Mouse (Mus musculus) lung, embryonic 16.5 days (tissue): ENCODE measurements around the gene Cenpb. TPM values are rescaled to one million over a fixed set of nuclear protein-coding genes. Genes with fewer than 3 reads are reported as not detected.

ENCODE experiments used
- ATAC-seq: fragments of 200-750 bp; cut with Nextera tagmentation; 2 replicates; pipeline ENCODE4 v1.8.0; 2017; ENCODE audit warnings: low read depth, mild to moderate bottlenecking, moderate library complexity
- H3K27ac ChIP-seq: fragments of 300-500 bp; sonication (generic); 2 replicates; pipeline ENCODE4 v1.5.1; 2014; ENCODE audit warnings: mild to moderate bottlenecking, control low read depth, low read length
- H3K27me3 ChIP-seq: fragments of 300-500 bp; sonication (generic); 2 replicates; pipeline ENCODE4 v1.6.1; 2014; ENCODE audit warnings: low read depth, low read length, mixed read lengths; ENCODE audit not compliant: control insufficient read depth, insufficient read depth
- H3K36me3 ChIP-seq: fragments of 300-500 bp; sonication (generic); 2 replicates; pipeline ENCODE4 v1.6.1; 2014; ENCODE audit warnings: low read length; ENCODE audit not compliant: control insufficient read depth, insufficient read depth
- H3K4me1 ChIP-seq: fragments of 300-500 bp; sonication (generic); replicated peaks from 2 replicates; pipeline ENCODE4 v1.6.1; 2014; ENCODE audit warnings: low read length, mixed read lengths; ENCODE audit not compliant: control insufficient read depth, insufficient read depth
- H3K4me2 ChIP-seq: fragments of 300-500 bp; sonication (generic); 2 replicates; pipeline ENCODE4 v1.6.1; 2014; ENCODE audit warnings: low read depth, low read length, control low read depth
- H3K4me3 ChIP-seq: fragments of 300-500 bp; sonication (generic); 2 replicates; pipeline ENCODE4 v1.5.1; 2014; ENCODE audit warnings: mild to moderate bottlenecking, low read length, control low read depth
- H3K9ac ChIP-seq: fragments of 300-500 bp; sonication (generic); 2 replicates; pipeline ENCODE4 v1.6.1; 2014; ENCODE audit warnings: low read length, control low read depth
- H3K9me3 ChIP-seq: fragments of 300-500 bp; sonication (generic); 2 replicates; pipeline ENCODE4 v1.6.1; 2016; ENCODE audit warnings: low read length; ENCODE audit not compliant: control insufficient read depth
- WGBS: fragments of 180-500 bp; shearing (Covaris S2); extraction: QIAGEN DNeasy Blood & Tissue Kit; methylation state at CpG from one replicate; pipeline ENCODE4 v1.1.7; 2014; 5-methylcytosine and 5-hydroxymethylcytosine counted together
- polyA plus RNA-seq: library from polyadenylated mRNA; unstranded; fragments of >200 nt; fragmentation: Nextera tagmentation; extraction: Ambion mirVana; gene quantifications from 2 replicates; pipeline ENCODE4 v1.2.1, GENCODE M21; 2015

Cenpb gene
- polyA plus RNA-seq, 1 experiment from 2014 or later, result 8.4 TPM

DNA sequence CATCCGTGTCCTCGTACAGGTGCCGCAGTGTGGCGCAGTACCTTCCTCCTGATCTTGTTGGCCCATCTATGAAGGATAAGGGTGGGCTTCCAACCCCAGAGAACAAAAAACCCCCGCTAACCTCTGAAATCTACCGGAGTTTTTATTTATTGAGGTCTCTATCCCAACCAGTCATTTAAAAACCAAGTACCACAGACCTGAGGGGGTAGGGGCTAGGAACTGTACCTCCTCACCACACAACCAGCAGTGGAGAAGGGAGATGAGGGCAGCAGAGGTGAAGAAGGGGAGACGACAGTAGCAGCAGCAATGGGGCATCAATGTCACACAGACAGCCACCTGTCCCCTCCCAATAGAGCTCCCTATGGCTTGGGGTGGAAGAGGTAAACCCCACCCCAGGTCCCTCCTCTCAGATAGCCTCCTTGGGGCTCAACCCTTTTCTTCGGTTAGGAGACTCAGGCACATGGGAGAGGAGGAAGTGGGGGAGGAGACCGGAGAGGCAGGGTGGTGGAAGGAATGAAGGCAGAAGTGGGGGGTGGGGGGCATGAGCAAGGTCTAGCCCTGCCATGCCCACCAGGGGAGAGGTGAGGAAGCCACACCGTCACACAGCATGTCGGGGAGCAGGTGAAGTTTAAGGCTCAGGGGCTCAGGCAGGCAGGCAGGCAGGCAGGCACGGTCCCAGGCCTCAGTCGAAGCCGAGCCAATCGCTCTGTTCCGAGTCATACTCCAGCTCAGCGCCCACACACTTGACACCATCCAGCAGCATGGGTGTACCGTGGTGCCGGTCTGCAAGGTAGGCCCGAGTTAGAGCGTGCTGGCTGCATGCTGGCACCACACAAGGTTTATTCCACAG is 33.4 kb downstream of the Cenpb start:
- no peak overlapping the region for H3K4me3 ChIP-seq
- H3K9me3 ChIP-seq, result no peaks in the 10 kb centered on the region
- H3K36me3 ChIP-seq, result peaks cover 21% of the 10 kb centered on the region
- 79% methylated on average over 21 of the region's 21 CpGs for WGBS
- H3K4me2 ChIP-seq, result no peak overlapping the region
- H3K9ac ChIP-seq, result no peak overlapping the region
- no peak for ATAC-seq
- no peaks in the 10 kb centered on the region; the same call in 1 of the 2 replicates for H3K4me1 ChIP-seq
- no peaks in the 10 kb centered on the region for H3K27me3 ChIP-seq
- no peak overlapping the region for H3K27ac ChIP-seq

DNA sequence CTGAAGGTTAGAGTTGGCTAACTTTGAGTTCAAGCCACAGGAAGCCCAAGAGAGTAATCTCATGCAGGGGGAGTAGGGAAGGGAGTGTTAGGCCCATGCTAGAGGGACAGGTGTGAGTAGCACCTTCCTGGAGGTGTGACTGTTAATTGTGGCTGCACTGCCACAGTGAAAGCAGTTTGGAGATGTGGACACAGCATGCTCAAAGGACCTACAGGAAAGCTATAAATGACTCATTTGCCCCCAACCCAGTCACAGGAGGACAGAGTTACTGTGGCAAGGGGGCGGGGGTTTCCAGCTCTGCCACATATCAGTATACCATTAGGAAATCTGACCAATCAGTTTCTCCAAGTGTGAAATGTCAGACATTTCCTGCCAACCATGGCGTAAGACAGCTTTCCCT is 34.3 kb downstream of the Cenpb start:
- Histone ChIP-seq H3K4me3 (no peak overlapping the region), H3K9me3 (no peaks in the 10 kb centered on the region), H3K4me2 (no peak overlapping the region), H3K27me3 (no peaks in the 10 kb centered on the region), H3K27ac (no peak overlapping the region), H3K36me3 (peaks cover 21% of the 10 kb centered on the region), H3K9ac (no peak overlapping the region), H3K4me1 (peaks cover 1% of the 10 kb centered on the region)
- 75% methylated on average over 2 of the region's 2 CpGs for WGBS
- no peak for ATAC-seq

- Histone ChIP-seq H3K27ac (no peak overlapping the region), H3K4me2 (no peak overlapping the region), H3K4me3 (no peak overlapping the region), H3K9ac (no peak overlapping the region), H3K36me3 (peaks cover 21% of the 10 kb centered on the region), H3K4me1 (peaks cover 5% of the 10 kb centered on the region), H3K27me3 (no peaks in the 10 kb centered on the region), H3K9me3 (no peaks in the 10 kb centered on the region)
- ATAC-seq, result no peak
- 55% methylated on average over 13 of the region's 13 CpGs for WGBS
Measured at GRCm38 (mm10) chr2:131145121-131145520, 34.7 kb downstream of the Cenpb start.

- no peak overlapping the region for H3K9ac ChIP-seq
- H3K27ac ChIP-seq, result no peak overlapping the region
- 68% methylated on average over 22 of the region's 22 CpGs for WGBS
- no peaks in the 10 kb centered on the region for H3K9me3 ChIP-seq
- H3K27me3 ChIP-seq, result no peaks in the 10 kb centered on the region
- peaks cover 28% of the 10 kb centered on the region for H3K36me3 ChIP-seq
- peaks cover 14% of the 10 kb centered on the region for H3K4me1 ChIP-seq
- 0 out of 2 replicates have a peak overlapping the region, but pooled peaks have one; percentile 24 for H3K4me2 ChIP-seq
- no peak overlapping the region for H3K4me3 ChIP-seq
- no peak for ATAC-seq
Measured at GRCm38 (mm10) chr2:131143007-131143780, 36.7 kb downstream of the Cenpb start.

DNA sequence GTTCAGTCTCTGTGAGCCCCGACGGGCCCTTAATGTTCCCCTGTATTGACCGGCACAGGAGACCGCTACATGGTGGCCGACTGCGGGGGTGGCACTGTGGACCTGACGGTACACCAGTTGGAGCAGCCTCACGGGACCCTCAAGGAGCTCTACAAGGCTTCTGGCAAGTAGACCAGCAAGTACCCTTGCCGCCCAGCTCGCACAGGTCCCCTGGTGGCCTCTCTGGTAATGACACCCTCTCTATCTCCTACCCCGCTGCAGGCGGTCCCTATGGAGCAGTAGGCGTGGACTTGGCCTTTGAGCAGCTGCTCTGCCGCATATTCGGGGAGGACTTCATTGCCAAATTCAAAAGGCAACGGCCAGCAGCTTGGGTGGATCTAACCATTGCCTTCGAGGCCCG is 37.3 kb downstream of the Cenpb start:
- WGBS, result 30% methylated on average over 18 of the region's 18 CpGs
- 0 out of 2 replicates have a peak overlapping the region, but pooled peaks have one; percentile 24 for H3K4me2 ChIP-seq
- no peaks in the 10 kb centered on the region for H3K9me3 ChIP-seq
- no peak overlapping the region for H3K9ac ChIP-seq
- H3K27ac ChIP-seq, result no peak overlapping the region
- ATAC-seq, result peak; percentile 74
- H3K27me3 ChIP-seq, result no peaks in the 10 kb centered on the region
- H3K36me3 ChIP-seq, result peaks cover 27% of the 10 kb centered on the region
- H3K4me3 ChIP-seq, result no peak overlapping the region
- peaks cover 14% of the 10 kb centered on the region for H3K4me1 ChIP-seq

DNA sequence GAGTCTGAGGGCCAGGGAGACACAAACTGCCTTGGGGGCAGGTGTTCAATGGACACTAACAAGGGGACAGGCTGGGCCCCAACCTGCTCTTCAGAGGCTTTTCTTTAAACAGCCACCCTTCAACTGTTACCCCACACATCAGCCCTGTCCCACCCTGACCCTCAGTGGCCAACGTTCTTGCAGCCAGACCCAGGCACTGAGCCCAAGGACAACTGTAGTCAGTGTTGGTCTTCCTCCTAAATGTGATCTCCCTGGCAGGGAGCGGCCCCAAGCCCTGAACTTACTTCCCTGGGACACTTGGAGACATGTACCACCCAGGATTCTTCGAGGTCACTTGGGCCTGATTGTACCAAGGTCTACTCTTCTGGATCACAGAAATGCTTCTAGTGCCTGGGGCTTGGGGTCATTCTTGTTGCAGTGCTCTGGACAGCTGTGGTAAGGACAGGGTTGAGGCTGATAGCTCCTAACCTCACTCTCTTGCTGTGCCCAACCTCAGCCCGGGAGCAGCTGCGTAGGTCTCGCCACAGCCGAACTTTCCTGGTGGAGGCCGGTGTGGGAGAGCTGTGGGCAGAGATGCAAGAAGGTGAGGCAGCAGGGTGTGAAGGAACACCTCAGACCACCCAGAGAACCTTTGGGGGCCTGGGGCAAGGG is 38.4 kb downstream of the Cenpb start:
- H3K9ac ChIP-seq, result no peak overlapping the region
- no peak overlapping the region for H3K4me3 ChIP-seq
- no peak overlapping the region for H3K27ac ChIP-seq
- H3K4me1 ChIP-seq, result peaks cover 14% of the 10 kb centered on the region
- 91% methylated on average over 8 of the region's 8 CpGs for WGBS
- H3K36me3 ChIP-seq, result peaks cover 28% of the 10 kb centered on the region
- no peak for ATAC-seq
- no peaks in the 10 kb centered on the region for H3K27me3 ChIP-seq
- no peak overlapping the region for H3K4me2 ChIP-seq
- H3K9me3 ChIP-seq, result no peaks in the 10 kb centered on the region

DNA sequence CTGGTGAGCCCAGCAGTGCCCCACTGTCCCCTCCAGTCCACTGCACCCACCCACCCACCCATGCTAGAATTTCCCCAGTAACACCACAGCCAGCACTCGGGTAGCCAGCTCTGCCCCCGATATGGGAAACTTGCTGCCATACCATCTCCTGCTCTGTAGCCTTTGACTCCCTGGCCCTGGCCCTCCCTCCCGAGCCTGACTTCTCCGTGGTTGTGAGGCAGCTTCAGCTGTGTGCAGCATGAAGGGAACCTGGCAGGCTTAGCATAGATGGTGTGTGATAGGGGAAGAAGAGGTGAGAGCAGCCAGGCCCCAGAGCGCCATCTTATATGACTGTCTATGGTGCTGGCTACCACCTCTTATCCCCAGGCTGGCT is 39.3 kb downstream of the Cenpb start:
- no peak for ATAC-seq
- WGBS, result 55% methylated on average over 5 of the region's 5 CpGs
- Histone ChIP-seq H3K9ac (peak overlapping the region; percentile 34; the same call in 1 of the 2 replicates), H3K36me3 (peaks cover 29% of the 10 kb centered on the region), H3K27ac (peak overlapping the region; percentile 87), H3K27me3 (no peaks in the 10 kb centered on the region), H3K4me3 (no peak overlapping the region), H3K4me1 (peaks cover 14% of the 10 kb centered on the region), H3K4me2 (no peak overlapping the region), H3K9me3 (no peaks in the 10 kb centered on the region)

GRCm38 (mm10) chr2:131139886-131140532 is 39.9 kb downstream of the Cenpb start:
- Histone ChIP-seq H3K27me3 (no peaks in the 10 kb centered on the region), H3K27ac (peak overlapping the region; percentile 87), H3K36me3 (peaks cover 29% of the 10 kb centered on the region), H3K4me3 (no peak overlapping the region), H3K4me2 (no peak overlapping the region), H3K9me3 (no peaks in the 10 kb centered on the region), H3K9ac (no peak overlapping the region), H3K4me1 (peaks cover 14% of the 10 kb centered on the region)
- peak; percentile 51 for ATAC-seq
- 14% methylated on average over 5 of the region's 5 CpGs for WGBS
